Mouse (Mus musculus) kidney, postnatal 0 days (tissue): ENCODE data around the gene Calcoco1. TPM values are rescaled to one million over a fixed set of nuclear protein-coding genes. Genes with fewer than 3 reads are reported as not detected.
A peak's percentile ranks its signal among the peaks of the same experiment; 100 is the strongest.

ENCODE experiments used
- ATAC-seq: fragments of 200-750 bp; cut with Nextera tagmentation; replicated peaks from 2 replicates; pipeline ENCODE4 v1.8.0; 2017; ENCODE audit warnings: low read depth, moderate number of reproducible peaks, moderate TSS enrichment, moderate library complexity; ENCODE audit not compliant: low FRiP score
- DNase-seq: peaks from one replicate; pipeline ENCODE4 v3.0.0-alpha.2; 2016; ENCODE audit warnings: low spot score
- H3K27ac ChIP-seq: fragments of 300-500 bp; sonication (generic); 2 replicates; pipeline ENCODE4 v1.5.1; 2014; ENCODE audit warnings: mild to moderate bottlenecking
- H3K27me3 ChIP-seq: fragments of 300-500 bp; sonication (generic); 2 replicates; pipeline ENCODE4 v1.6.1; 2014; ENCODE audit warnings: low read length, mixed read lengths; ENCODE audit not compliant: insufficient read depth
- H3K36me3 ChIP-seq: fragments of 300-500 bp; sonication (generic); 2 replicates; pipeline ENCODE4 v1.6.1; 2014; ENCODE audit warnings: low read length, mixed read lengths; ENCODE audit not compliant: insufficient read depth
- H3K4me1 ChIP-seq: fragments of 300-500 bp; sonication (generic); replicated peaks from 2 replicates; pipeline ENCODE4 v1.6.1; 2014; ENCODE audit warnings: antibody characterized with exemption, low read length, mixed read lengths; ENCODE audit not compliant: insufficient read depth
- H3K4me2 ChIP-seq: fragments of 300-500 bp; sonication (generic); 2 replicates; pipeline ENCODE4 v1.6.1; 2014; ENCODE audit warnings: mild to moderate bottlenecking, low read length, moderate library complexity, mixed read lengths
- H3K4me3 ChIP-seq: fragments of 300-500 bp; sonication (generic); replicated peaks from 2 replicates; pipeline ENCODE4 v1.5.1; 2014; ENCODE audit warnings: low read depth, low read length
- H3K9ac ChIP-seq: fragments of 300-500 bp; sonication (generic); 2 replicates; pipeline ENCODE4 v1.6.1; 2014; ENCODE audit warnings: low read depth, low read length
- H3K9me3 ChIP-seq: fragments of 300-500 bp; sonication (generic); replicated peaks from 2 replicates; pipeline ENCODE4 v1.6.1; 2016; ENCODE audit warnings: low read length, inconsistent platforms, mixed read lengths
- CTCF ChIP-seq: IDR thresholded peaks from 2 replicates; pipeline ENCODE4 v1.5.1; 2016; ENCODE audit warnings: antibody characterized with exemption, low read depth, mild to moderate bottlenecking, moderate library complexity
- WGBS: fragments of 180-500 bp; shearing (Covaris S2); extraction: QIAGEN DNeasy Blood & Tissue Kit; methylation state at CpG from one replicate; pipeline ENCODE4 v1.1.7; 2014; 5-methylcytosine and 5-hydroxymethylcytosine counted together
- polyA plus RNA-seq: library from polyadenylated mRNA; unstranded; fragments of >200 nt; fragmentation: Nextera tagmentation; extraction: Ambion mirVana; gene quantifications from 2 replicates; pipeline ENCODE4 v1.2.1, GENCODE M21; 2015

The Calcoco1 gene
- polyA plus RNA-seq = 55.2 and 57.5 TPM in 2 replicates

DNA sequence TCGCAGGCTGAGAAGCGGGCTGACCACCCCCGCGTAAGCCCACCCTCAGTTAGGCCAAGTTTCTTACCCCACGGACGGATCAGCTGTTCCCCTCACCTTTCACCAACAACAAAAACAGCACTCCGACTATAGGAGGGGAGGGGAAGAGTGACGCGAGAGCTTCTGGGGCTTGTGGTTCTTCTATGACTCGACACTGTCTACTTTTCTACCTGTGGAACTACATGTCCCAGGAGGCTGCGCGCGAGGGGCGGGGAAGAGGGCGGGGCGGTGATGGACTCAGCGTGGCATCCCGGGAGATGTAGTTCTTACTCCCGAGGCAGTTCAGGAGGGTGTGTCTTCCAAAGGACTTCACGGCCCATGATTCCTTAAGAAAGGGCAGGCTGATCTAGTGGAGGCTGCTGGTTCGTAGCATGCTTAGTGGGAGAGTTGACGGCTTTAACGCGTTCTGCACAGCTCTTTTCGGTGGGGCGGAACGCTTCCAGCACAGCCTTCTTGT, at the start of gene Calcoco1:
TSS of gene Calcoco1 (minus strand) at position 199 of the 496 bp plus-strand sequence.
- peak within 1 kb of the TSS; percentile 80 for H3K4me3 ChIP-seq
- H3K9me3 ChIP-seq = no peaks in the 10 kb centered on the region
- peak within 1 kb of the TSS; percentile 64 for H3K9ac ChIP-seq
- 0 out of 2 replicates have a peak, but pooled peaks cover 5% of the 10 kb centered on the region for H3K4me1 ChIP-seq
- H3K27ac ChIP-seq = peak within 1 kb of the TSS; percentile 5; the same call in 1 of the 2 replicates
- no peak for TF ChIP-seq CTCF
- DNase-seq (peak; percentile 99), ATAC-seq (peak; percentile 99)
- WGBS = 1% methylated on average over 27 of the region's 27 CpGs
- H3K4me2 ChIP-seq = peak within 1 kb of the TSS; percentile 80
- H3K36me3 ChIP-seq = 0 out of 2 replicates have a peak, but pooled peaks cover 14% of the 10 kb centered on the region
- no peaks in the 10 kb centered on the region for H3K27me3 ChIP-seq

DNA sequence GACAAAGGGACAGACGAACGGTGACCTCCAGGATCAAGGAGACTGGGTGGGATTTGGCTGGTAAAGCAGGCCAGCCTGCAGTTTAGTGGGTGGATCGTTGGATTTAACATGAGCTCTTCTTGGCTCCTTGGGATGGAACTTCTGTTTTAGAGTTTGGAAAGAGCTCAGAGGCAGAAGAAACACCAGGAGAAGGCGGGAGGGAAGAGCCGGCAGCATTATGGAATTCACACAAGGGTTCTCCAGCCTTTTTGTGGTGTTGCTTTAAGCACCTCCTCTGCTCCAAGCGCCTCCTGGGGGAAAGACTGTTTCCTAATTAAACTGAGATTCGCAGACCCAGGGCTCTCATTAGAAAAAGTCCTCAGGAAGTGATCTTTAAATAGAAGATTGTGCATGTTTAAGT, 48.9 kb upstream of the Calcoco1 start:
- ATAC-seq (no peak), DNase-seq (peak; percentile 51)
- Histone ChIP-seq H3K4me2 (no peak overlapping the region), H3K36me3 (no peaks in the 10 kb centered on the region), H3K4me3 (no peak overlapping the region), H3K27me3 (0 out of 2 replicates have a peak, but pooled peaks cover 4% of the 10 kb centered on the region), H3K9ac (no peak overlapping the region), H3K4me1 (no peaks in the 10 kb centered on the region), H3K27ac (no peak overlapping the region), H3K9me3 (no peaks in the 10 kb centered on the region)
- 45% methylated on average over 7 of the region's 7 CpGs for WGBS
- TF ChIP-seq CTCF = no peak

DNA sequence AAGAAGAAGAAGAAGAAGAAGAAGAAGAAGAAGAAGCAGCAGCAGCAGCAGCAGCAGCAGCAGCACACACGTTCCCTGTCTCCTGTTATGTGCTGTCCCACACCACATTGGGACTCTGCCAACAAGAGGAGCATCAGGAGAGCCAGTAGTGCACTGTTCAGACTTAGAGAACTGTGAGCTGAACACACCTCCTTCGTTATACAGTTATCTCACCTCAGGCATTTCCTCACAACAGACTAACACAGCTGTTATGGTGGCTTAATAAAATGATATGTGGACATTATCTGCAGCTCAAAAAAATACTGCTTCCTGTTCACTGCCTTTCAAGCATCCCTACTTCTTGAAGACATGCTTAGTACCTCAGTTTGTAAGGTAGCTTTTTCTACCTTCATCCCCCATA, 43.2 kb upstream of the Calcoco1 start:
- no peak overlapping the region for H3K27ac ChIP-seq
- H3K27me3 ChIP-seq = 0 out of 2 replicates have a peak, but pooled peaks cover 4% of the 10 kb centered on the region
- H3K4me2 ChIP-seq = no peak overlapping the region
- no peak for TF ChIP-seq CTCF
- 33% methylated on average over 2 of the region's 2 CpGs for WGBS
- DNase-seq (no peak), ATAC-seq (no peak)
- H3K4me3 ChIP-seq = no peak overlapping the region
- H3K36me3 ChIP-seq = no peaks in the 10 kb centered on the region
- H3K4me1 ChIP-seq = no peaks in the 10 kb centered on the region
- no peak overlapping the region for H3K9ac ChIP-seq
- H3K9me3 ChIP-seq = no peaks in the 10 kb centered on the region

- Histone ChIP-seq H3K27me3 (0 out of 2 replicates have a peak, but pooled peaks cover 4% of the 10 kb centered on the region), H3K9me3 (no peaks in the 10 kb centered on the region), H3K9ac (no peak overlapping the region), H3K27ac (no peak overlapping the region), H3K4me2 (no peak overlapping the region), H3K4me3 (no peak overlapping the region), H3K4me1 (no peaks in the 10 kb centered on the region), H3K36me3 (no peaks in the 10 kb centered on the region)
- DNase-seq (peak; percentile 94), ATAC-seq (peak; percentile 76)
- TF ChIP-seq CTCF = peak; percentile 82
- 10% methylated on average over 7 of the region's 7 CpGs for WGBS
Measured at GRCm38 (mm10) chr15:102761745-102762378, 39.9 kb upstream of the Calcoco1 start.

DNA sequence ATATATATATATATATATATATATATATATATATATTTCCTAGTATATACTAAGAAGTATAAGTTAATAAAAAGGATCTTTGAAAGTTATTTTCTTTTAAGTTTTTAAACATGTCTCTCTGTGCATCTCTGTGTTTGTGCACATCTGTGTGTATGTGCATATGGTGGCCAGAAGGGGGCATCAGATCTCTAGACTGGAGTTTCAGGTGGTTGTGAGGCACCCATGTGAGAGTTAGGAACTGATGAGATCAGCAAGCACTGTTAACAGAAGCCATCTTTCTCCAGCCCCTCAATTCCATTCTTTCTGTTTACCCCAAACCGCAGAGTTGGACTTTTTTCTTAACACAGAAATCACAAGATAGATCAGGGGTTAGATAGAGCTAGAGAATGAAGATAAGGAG, 35.7 kb upstream of the Calcoco1 start:
- no peak for ATAC-seq
- H3K9ac ChIP-seq = no peak overlapping the region
- WGBS = 97% methylated on average over 1 of the region's 1 CpGs

DNA sequence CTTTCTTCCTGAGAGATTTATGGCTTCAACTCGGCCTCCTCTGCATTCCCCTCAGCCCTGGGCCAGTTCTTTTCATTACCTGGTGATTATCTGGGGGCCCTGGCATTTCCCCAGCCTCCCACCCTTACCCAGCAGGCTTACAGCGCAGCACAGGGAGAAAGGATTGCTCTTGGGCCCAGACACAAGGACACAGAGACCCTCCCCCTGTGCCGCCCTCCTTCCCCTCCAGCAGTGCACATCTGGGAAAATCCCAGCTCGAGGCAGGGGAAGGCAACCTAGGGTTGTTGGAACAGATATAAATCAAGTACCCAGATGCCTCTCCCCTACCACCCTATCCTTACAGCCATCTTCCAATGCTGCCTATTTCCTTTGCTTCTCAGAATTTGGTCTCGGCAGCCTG, 33.1 kb upstream of the Calcoco1 start:
- Histone ChIP-seq H3K4me2 (no peak overlapping the region), H3K27ac (no peak overlapping the region), H3K9ac (no peak overlapping the region), H3K9me3 (no peaks in the 10 kb centered on the region), H3K4me1 (no peaks in the 10 kb centered on the region), H3K27me3 (no peaks in the 10 kb centered on the region), H3K4me3 (no peak overlapping the region), H3K36me3 (no peaks in the 10 kb centered on the region)
- WGBS = 36% methylated on average over 5 of the region's 5 CpGs
- TF ChIP-seq CTCF = no peak
- ATAC-seq (no peak), DNase-seq (no peak)

More for the DNA sequence above, 35.7 kb upstream of the Calcoco1 start:
- Histone ChIP-seq H3K4me2 (no peak overlapping the region), H3K27ac (no peak overlapping the region), H3K9me3 (no peaks in the 10 kb centered on the region), H3K4me1 (no peaks in the 10 kb centered on the region), H3K4me3 (no peak overlapping the region), H3K27me3 (0 out of 2 replicates have a peak, but pooled peaks cover 4% of the 10 kb centered on the region), H3K36me3 (no peaks in the 10 kb centered on the region)
- 0 out of 2 replicates have a peak, but pooled peaks have one; percentile 6 for TF ChIP-seq CTCF
- no peak for DNase-seq
